Mouse (Mus musculus): ENCODE measurements at regions not wholly inside any gene's neighbourhood (a gene's known extent, or its start where the extent isn't known, plus 50 kb on each side); places are given as distances from the start of the nearest gene placed in this dataset.

DNA sequence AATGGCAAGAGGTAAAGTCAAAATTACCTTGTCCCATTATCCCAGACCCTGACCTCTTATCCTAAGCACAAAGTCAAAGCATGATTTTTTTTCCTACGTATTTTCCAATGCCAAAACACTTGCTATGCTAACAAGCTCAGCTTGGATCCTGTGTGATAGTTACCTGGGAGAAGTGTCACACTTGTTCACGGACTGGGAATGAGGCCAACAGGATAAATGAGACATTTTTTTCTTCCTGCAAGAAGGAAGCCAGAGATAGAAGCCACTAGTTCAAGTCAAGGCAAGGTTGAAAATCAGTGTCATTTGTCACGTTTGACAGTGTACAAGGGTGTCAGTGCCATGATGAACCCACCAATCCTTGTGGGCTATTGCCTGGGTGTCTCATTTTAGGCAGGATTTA, 189.8 kb upstream of the Tas2r119 start:
- Histone ChIP-seq H3K9me3 (replicated peaks) (no peaks in the 10 kb centered on the region; the same call in 1 of the 2 replicates), H3K4me3 (replicated peaks) (no peak overlapping the region), H3K27me3 (no peaks in the 10 kb centered on the region), H3K4me2 (no peak overlapping the region), H3K9ac (no peak overlapping the region), H3K36me3 (no peaks in the 10 kb centered on the region), H3K27ac (no peak overlapping the region), H3K4me1 (replicated peaks) (no peaks in the 10 kb centered on the region)
- WGBS (ENCODE audit: insufficient replicate concordance): 39% methylated on average over 3 of the region's 3 CpGs
- DNase-seq: no peak
- ATAC-seq (ENCODE audit: low read depth): no peak

DNA sequence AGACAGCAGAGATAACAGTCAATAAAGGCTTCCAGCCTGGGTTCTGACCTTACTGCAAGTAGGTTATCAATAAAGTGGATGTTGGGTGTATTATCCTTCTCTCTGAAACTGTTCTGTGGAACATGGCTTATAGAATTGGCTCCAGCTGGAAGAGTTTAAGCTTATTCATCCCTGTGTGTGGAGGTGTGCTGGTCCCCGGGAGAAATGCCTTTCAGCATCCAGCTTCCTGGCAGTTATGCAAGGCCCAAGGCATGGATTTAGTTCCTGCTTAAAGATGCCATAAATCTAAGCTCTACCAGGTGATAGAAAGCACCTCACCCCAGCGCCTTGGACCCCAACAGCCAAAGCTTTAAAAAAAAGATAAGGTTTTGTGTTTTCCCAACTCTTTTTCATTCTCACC, 188.0 kb upstream of the Tas2r119 start:
- 57% methylated on average over 2 of the region's 2 CpGs for WGBS (ENCODE audit: insufficient replicate concordance)
- Histone ChIP-seq H3K9me3 (replicated peaks) (no peaks in the 10 kb centered on the region; the same call in 1 of the 2 replicates), H3K4me2 (no peak overlapping the region), H3K27ac (no peak overlapping the region), H3K4me3 (replicated peaks) (no peak overlapping the region), H3K36me3 (no peaks in the 10 kb centered on the region), H3K27me3 (no peaks in the 10 kb centered on the region), H3K4me1 (replicated peaks) (no peaks in the 10 kb centered on the region), H3K9ac (no peak overlapping the region)
- no peak for DNase-seq
- ATAC-seq (ENCODE audit: low read depth): no peak

DNA sequence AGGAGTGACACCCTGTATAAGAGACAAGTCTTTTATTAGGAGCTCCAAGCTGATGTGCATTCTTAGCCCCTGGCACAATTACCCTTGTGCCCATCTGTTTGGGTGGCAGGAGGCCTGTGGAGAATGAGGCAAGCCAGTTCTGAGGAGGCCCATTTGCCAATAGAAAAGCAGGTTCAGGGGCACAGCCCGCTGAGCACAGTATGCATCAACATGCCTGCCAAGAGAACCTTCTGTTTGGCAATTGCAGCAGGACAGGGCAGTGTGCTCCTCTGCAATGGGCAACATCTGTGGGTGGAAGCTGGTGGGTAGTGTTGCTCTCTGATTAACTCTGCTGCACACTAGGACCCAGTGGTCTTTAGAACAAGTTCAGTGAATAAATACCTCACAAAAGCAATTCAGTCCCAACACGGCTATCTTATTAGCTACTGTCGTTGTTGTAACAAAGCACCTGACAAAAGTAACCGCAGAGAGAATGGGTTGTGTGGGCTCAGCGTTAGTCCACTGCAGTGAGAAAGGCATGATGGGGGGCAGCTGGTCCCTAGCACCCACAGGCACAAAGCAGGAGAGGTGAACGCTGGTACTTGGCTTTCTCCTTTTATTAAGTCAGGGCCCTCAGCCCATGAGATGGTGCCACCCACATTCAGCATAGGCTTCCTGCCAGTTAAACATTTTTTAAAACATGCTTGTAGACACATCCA, 187.3 kb upstream of the Tas2r119 start:
- WGBS (ENCODE audit: insufficient replicate concordance): 76% methylated on average over 6 of the region's 6 CpGs
- DNase-seq (no peak), ATAC-seq (ENCODE audit: low read depth) (no peak)
- Histone ChIP-seq H3K4me3 (replicated peaks) (no peak overlapping the region), H3K9me3 (replicated peaks) (no peaks in the 10 kb centered on the region; the same call in 1 of the 2 replicates), H3K27me3 (no peaks in the 10 kb centered on the region), H3K36me3 (no peaks in the 10 kb centered on the region), H3K27ac (no peak overlapping the region), H3K9ac (no peak overlapping the region), H3K4me1 (replicated peaks) (no peaks in the 10 kb centered on the region), H3K4me2 (no peak overlapping the region)

DNA sequence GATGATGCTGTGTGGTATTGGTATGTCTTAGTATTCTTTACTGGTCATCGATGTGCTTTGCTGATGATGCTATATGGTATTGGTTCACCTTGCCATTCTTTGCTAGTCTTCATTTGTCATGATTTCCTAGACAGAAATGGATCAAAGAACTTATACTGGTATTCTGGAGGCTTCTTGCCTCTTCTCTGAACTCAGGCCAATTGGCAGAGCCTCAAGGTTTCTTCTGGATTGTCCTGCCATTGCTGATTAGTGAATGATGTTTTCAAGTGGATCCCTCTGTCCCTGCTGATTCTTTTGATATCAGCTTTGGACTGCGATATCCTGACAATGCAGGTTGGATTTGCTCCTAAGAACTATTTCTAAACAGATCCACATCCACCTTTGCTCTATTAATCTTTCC, 179.1 kb upstream of the Tas2r119 start:
- Histone ChIP-seq H3K4me1 (replicated peaks) (no peaks in the 10 kb centered on the region), H3K9ac (no peak overlapping the region), H3K4me3 (replicated peaks) (no peak overlapping the region), H3K4me2 (no peak overlapping the region), H3K36me3 (no peaks in the 10 kb centered on the region), H3K27me3 (no peaks in the 10 kb centered on the region), H3K27ac (no peak overlapping the region), H3K9me3 (replicated peaks) (no peaks in the 10 kb centered on the region)
- no peak for ATAC-seq (ENCODE audit: low read depth)
- WGBS (ENCODE audit: insufficient replicate concordance): 61% methylated on average over 2 of the region's 2 CpGs
- DNase-seq: no peak

- DNase-seq (no peak), ATAC-seq (ENCODE audit: low read depth) (no peak)
- H3K36me3 ChIP-seq: no peaks in the 10 kb centered on the region
- no peak overlapping the region for H3K4me3 ChIP-seq (replicated peaks)
- WGBS (ENCODE audit: insufficient replicate concordance): 70% methylated on average over 5 of the region's 5 CpGs
- H3K27ac ChIP-seq: no peak overlapping the region
- H3K27me3 ChIP-seq: no peaks in the 10 kb centered on the region
- no peaks in the 10 kb centered on the region for H3K9me3 ChIP-seq (replicated peaks)
- no peak overlapping the region for H3K9ac ChIP-seq
- no peaks in the 10 kb centered on the region for H3K4me1 ChIP-seq (replicated peaks)
- no peak overlapping the region for H3K4me2 ChIP-seq
These were observed 177.5 kb upstream of the Tas2r119 start for GRCm38 (mm10) chr15:31999553-31999952.

GRCm38 (mm10) chr15:32002950-32003422, 174.1 kb upstream of the Tas2r119 start:
- Histone ChIP-seq H3K9me3 (replicated peaks) (no peaks in the 10 kb centered on the region), H3K4me3 (replicated peaks) (no peak overlapping the region), H3K9ac (no peak overlapping the region), H3K27me3 (no peaks in the 10 kb centered on the region), H3K4me1 (replicated peaks) (no peaks in the 10 kb centered on the region), H3K4me2 (no peak overlapping the region), H3K36me3 (no peaks in the 10 kb centered on the region), H3K27ac (no peak overlapping the region)
- 58% methylated on average over 2 of the region's 2 CpGs for WGBS (ENCODE audit: insufficient replicate concordance)
- DNase-seq (no peak), ATAC-seq (ENCODE audit: low read depth) (no peak)

GRCm38 (mm10) chr15:32003489-32003888, 173.6 kb upstream of the Tas2r119 start:
- Histone ChIP-seq H3K9ac (no peak overlapping the region), H3K4me3 (replicated peaks) (no peak overlapping the region), H3K36me3 (no peaks in the 10 kb centered on the region), H3K27ac (no peak overlapping the region), H3K4me1 (replicated peaks) (no peaks in the 10 kb centered on the region), H3K4me2 (no peak overlapping the region), H3K9me3 (replicated peaks) (no peaks in the 10 kb centered on the region), H3K27me3 (no peaks in the 10 kb centered on the region)
- no peak for ATAC-seq (ENCODE audit: low read depth)
- no peak for DNase-seq
- 40% methylated on average over 6 of the region's 6 CpGs for WGBS (ENCODE audit: insufficient replicate concordance)

- 21% methylated on average over 5 of the region's 5 CpGs for WGBS (ENCODE audit: insufficient replicate concordance)
- no peak for DNase-seq
These were observed 171.1 kb upstream of the Tas2r119 start for GRCm38 (mm10) chr15:32005986-32006385.

GRCm38 (mm10) chr15:32009818-32010217, 167.3 kb upstream of the Tas2r119 start:
- H3K27me3 ChIP-seq: no peaks in the 10 kb centered on the region
- H3K4me1 ChIP-seq (replicated peaks): no peaks in the 10 kb centered on the region
- H3K9me3 ChIP-seq (replicated peaks): no peaks in the 10 kb centered on the region
- H3K9ac ChIP-seq: no peak overlapping the region
- H3K36me3 ChIP-seq: no peaks in the 10 kb centered on the region
- ATAC-seq (ENCODE audit: low read depth) (no peak), DNase-seq (no peak)
- H3K4me3 ChIP-seq (replicated peaks): no peak overlapping the region
- 59% methylated on average over 3 of the region's 3 CpGs for WGBS (ENCODE audit: insufficient replicate concordance)
- no peak overlapping the region for H3K4me2 ChIP-seq
- no peak overlapping the region for H3K27ac ChIP-seq

More at GRCm38 (mm10) chr15:32005986-32006385, 171.1 kb upstream of the Tas2r119 start:
- H3K36me3 ChIP-seq: no peaks in the 10 kb centered on the region
- H3K9ac ChIP-seq: no peak overlapping the region
- no peak overlapping the region for H3K4me3 ChIP-seq (replicated peaks)
- H3K27me3 ChIP-seq: no peaks in the 10 kb centered on the region
- no peak overlapping the region for H3K27ac ChIP-seq
- no peaks in the 10 kb centered on the region for H3K4me1 ChIP-seq (replicated peaks)
- H3K9me3 ChIP-seq (replicated peaks): no peaks in the 10 kb centered on the region
- no peak overlapping the region for H3K4me2 ChIP-seq
- ATAC-seq (ENCODE audit: low read depth): no peak

DNA sequence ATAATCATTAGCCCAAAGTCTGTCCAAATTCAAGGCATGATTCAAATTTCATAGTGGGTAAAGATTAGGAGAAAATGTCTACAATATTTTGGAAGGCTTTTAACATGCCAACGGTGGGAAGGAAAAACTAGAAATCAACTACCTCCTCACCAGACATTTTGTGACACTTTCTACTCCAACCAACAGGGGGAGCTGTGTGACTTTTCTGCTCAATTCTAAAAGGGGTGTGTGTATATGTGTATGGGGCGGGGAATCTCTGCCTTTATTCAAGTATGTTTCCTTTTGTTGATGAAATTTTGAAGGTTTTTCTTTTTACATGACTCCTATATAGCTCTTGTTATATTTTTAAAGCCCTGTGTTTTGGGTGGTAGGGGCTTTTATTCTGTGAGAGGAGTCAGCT, 165.0 kb upstream of the Tas2r119 start:
- ATAC-seq (ENCODE audit: low read depth) (no peak), DNase-seq (no peak)
- H3K9ac ChIP-seq: no peak overlapping the region
- 31% methylated on average over 2 of the region's 2 CpGs for whole genome bisulfite sequencing (ENCODE audit: insufficient replicate concordance)
- no peaks in the 10 kb centered on the region for H3K9me3 ChIP-seq (replicated peaks)
- H3K4me3 ChIP-seq (replicated peaks): no peak overlapping the region
- H3K4me1 ChIP-seq (replicated peaks): no peaks in the 10 kb centered on the region
- no peaks in the 10 kb centered on the region for H3K27me3 ChIP-seq
- H3K27ac ChIP-seq: no peak overlapping the region
- H3K36me3 ChIP-seq: no peaks in the 10 kb centered on the region
- no peak overlapping the region for H3K4me2 ChIP-seq

DNA sequence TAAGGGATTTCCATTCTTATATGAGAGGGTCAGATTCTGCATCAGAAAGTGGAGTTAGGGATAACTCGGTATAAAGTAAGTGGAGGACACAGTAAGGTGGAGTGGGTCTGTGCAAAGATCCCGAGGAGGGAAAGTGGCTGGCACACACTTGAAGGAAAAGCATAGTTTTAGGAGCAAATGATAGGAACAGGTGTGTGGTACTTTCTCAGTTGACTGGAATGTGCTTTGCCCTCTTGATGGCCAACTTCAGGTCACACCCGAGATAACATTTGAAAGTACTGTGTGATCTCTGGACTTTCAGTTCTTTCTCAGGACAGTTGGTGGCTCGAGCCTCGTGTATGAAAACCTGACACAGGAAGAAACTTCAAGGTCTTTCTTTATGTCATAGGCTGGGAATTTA, 164.3 kb upstream of the Tas2r119 start:
- H3K4me3 ChIP-seq (replicated peaks): no peak overlapping the region
- H3K9ac ChIP-seq: no peak overlapping the region
- H3K9me3 ChIP-seq (replicated peaks): no peaks in the 10 kb centered on the region
- no peaks in the 10 kb centered on the region for H3K27me3 ChIP-seq
- no peak overlapping the region for H3K4me2 ChIP-seq
- H3K4me1 ChIP-seq (replicated peaks): no peaks in the 10 kb centered on the region
- H3K36me3 ChIP-seq: no peaks in the 10 kb centered on the region
- 57% methylated on average over 5 of the region's 5 CpGs for WGBS (ENCODE audit: insufficient replicate concordance)
- ATAC-seq (ENCODE audit: low read depth): no peak
- DNase-seq: no peak
- no peak overlapping the region for H3K27ac ChIP-seq

- WGBS (ENCODE audit: insufficient replicate concordance): 48% methylated on average over 4 of the region's 4 CpGs
These were observed 161.9 kb upstream of the Tas2r119 start for GRCm38 (mm10) chr15:32015169-32015568.

More at GRCm38 (mm10) chr15:32015169-32015568, 161.9 kb upstream of the Tas2r119 start:
- Histone ChIP-seq H3K9me3 (replicated peaks) (no peaks in the 10 kb centered on the region), H3K4me1 (replicated peaks) (no peaks in the 10 kb centered on the region), H3K9ac (no peak overlapping the region), H3K36me3 (no peaks in the 10 kb centered on the region), H3K4me3 (replicated peaks) (no peak overlapping the region), H3K27me3 (no peaks in the 10 kb centered on the region), H3K4me2 (no peak overlapping the region), H3K27ac (no peak overlapping the region)
- ATAC-seq (ENCODE audit: low read depth) (no peak), DNase-seq (no peak)
